Mouse (Mus musculus): ENCODE measurements at regions not wholly inside any gene's neighbourhood (a gene's known extent, or its start where the extent isn't known, plus 50 kb on each side); places are given as distances from the start of the nearest gene placed in this dataset.
A peak's percentile ranks its signal among the peaks of the same experiment; 100 is the strongest.

- in situ Hi-C loops (cut with MboI; ENCODE audit: low sequenced_read_pairs in 2 of 2, unreplicated experiment in 2 of 2): no loop called here
- Histone ChIP-seq H3K9ac (ENCODE audit: insufficient read depth, low read depth, low read length, poor library complexity, severe bottlenecking) (no peak overlapping the region), H3K36me3 (ENCODE audit: control insufficient read depth, insufficient read depth, low read length, poor library complexity, severe bottlenecking) (no peaks in the 10 kb centered on the region)
These were observed 87.2 kb upstream of the Arhgap24 start for GRCm38 (mm10) chr5:102393941-102394340.

GRCm38 (mm10) chr5:102395608-102396146, 85.5 kb upstream of the Arhgap24 start:
- Histone ChIP-seq H3K9me3 (ENCODE audit: control insufficient read depth, insufficient read depth, low read depth, low read length) (no peaks in the 10 kb centered on the region), H3K4me3 (ENCODE audit: insufficient read depth in 1 of 2, low read depth in 1 of 2, low read length in 2 of 2, poor library complexity in 1 of 2, severe bottlenecking in 1 of 2) (no peak overlapping the region), H3K36me3 (ENCODE audit: control insufficient read depth, insufficient read depth, low read length, poor library complexity, severe bottlenecking) (no peaks in the 10 kb centered on the region), H3K9ac (ENCODE audit: insufficient read depth, low read depth, low read length, poor library complexity, severe bottlenecking) (no peak overlapping the region), H3K27ac (ENCODE audit: insufficient read depth, low read depth, low read length, poor library complexity, severe bottlenecking) (no peak overlapping the region), H3K4me1 (ENCODE audit: control insufficient read depth in 2 of 2, insufficient read depth in 2 of 2, low read length in 2 of 2, poor library complexity in 1 of 2) (no peaks in the 10 kb centered on the region)
- TF ChIP-seq ZNF384 (IDR thresholded peaks at IDR 0.05; ENCODE audit: low read depth, low read length) (no peak), MAFK (IDR thresholded peaks at IDR 0.05; ENCODE audit: insufficient read depth, low read depth, low read length) (no peak), CHD2 (IDR thresholded peaks at IDR 0.05; ENCODE audit: low read depth, low read length) (no peak), ZC3H11A (IDR thresholded peaks at IDR 0.05; ENCODE audit: borderline replicate concordance, low read depth, low read length) (no peak), HCFC1 (IDR thresholded peaks at IDR 0.05; ENCODE audit: borderline replicate concordance, insufficient read depth, low read length) (no peak)
- in situ Hi-C loops (cut with MboI; ENCODE audit: low sequenced_read_pairs in 2 of 2, unreplicated experiment in 2 of 2): no loop called here
- no peak for DNase-seq (ENCODE audit: low read depth, low spot score)

More at GRCm38 (mm10) chr5:102393941-102394340, 87.2 kb upstream of the Arhgap24 start:
- TF ChIP-seq MAFK (IDR thresholded peaks at IDR 0.05; ENCODE audit: insufficient read depth, low read depth, low read length): no peak
- no peak for TF ChIP-seq ZC3H11A (IDR thresholded peaks at IDR 0.05; ENCODE audit: borderline replicate concordance, low read depth, low read length)
- no peak for TF ChIP-seq ZNF384 (IDR thresholded peaks at IDR 0.05; ENCODE audit: low read depth, low read length)
- TF ChIP-seq CHD2 (IDR thresholded peaks at IDR 0.05; ENCODE audit: low read depth, low read length): no peak
- no peak for TF ChIP-seq HCFC1 (IDR thresholded peaks at IDR 0.05; ENCODE audit: borderline replicate concordance, insufficient read depth, low read length)
- Histone ChIP-seq H3K27ac (ENCODE audit: insufficient read depth, low read depth, low read length, poor library complexity, severe bottlenecking) (no peak overlapping the region), H3K4me3 (ENCODE audit: insufficient read depth in 1 of 2, low read depth in 1 of 2, low read length in 2 of 2, poor library complexity in 1 of 2, severe bottlenecking in 1 of 2) (no peak overlapping the region), H3K4me1 (ENCODE audit: control insufficient read depth in 2 of 2, insufficient read depth in 2 of 2, low read length in 2 of 2, poor library complexity in 1 of 2) (no peaks in the 10 kb centered on the region), H3K9me3 (ENCODE audit: control insufficient read depth, insufficient read depth, low read depth, low read length) (no peaks in the 10 kb centered on the region)
- DNase-seq (ENCODE audit: low read depth, low spot score): no peak

GRCm38 (mm10) chr5:102399006-102399405, 82.2 kb upstream of the Arhgap24 start:
- no peaks in the 10 kb centered on the region for H3K9me3 ChIP-seq (ENCODE audit: control insufficient read depth, insufficient read depth, low read depth, low read length)
- no peak for TF ChIP-seq ZNF384 (IDR thresholded peaks at IDR 0.05; ENCODE audit: low read depth, low read length)
- TF ChIP-seq ZC3H11A (IDR thresholded peaks at IDR 0.05; ENCODE audit: borderline replicate concordance, low read depth, low read length): no peak
- no peak for TF ChIP-seq CHD2 (IDR thresholded peaks at IDR 0.05; ENCODE audit: low read depth, low read length)
- no peak for TF ChIP-seq MAFK (IDR thresholded peaks at IDR 0.05; ENCODE audit: insufficient read depth, low read depth, low read length)
- no peak for TF ChIP-seq HCFC1 (IDR thresholded peaks at IDR 0.05; ENCODE audit: borderline replicate concordance, insufficient read depth, low read length)
- H3K4me3 ChIP-seq (ENCODE audit: insufficient read depth in 1 of 2, low read depth in 1 of 2, low read length in 2 of 2, poor library complexity in 1 of 2, severe bottlenecking in 1 of 2): no peak overlapping the region
- no peaks in the 10 kb centered on the region for H3K4me1 ChIP-seq (ENCODE audit: control insufficient read depth in 2 of 2, insufficient read depth in 2 of 2, low read length in 2 of 2, poor library complexity in 1 of 2)
- no peak overlapping the region for H3K9ac ChIP-seq (ENCODE audit: insufficient read depth, low read depth, low read length, poor library complexity, severe bottlenecking)
- no peaks in the 10 kb centered on the region for H3K36me3 ChIP-seq (ENCODE audit: control insufficient read depth, insufficient read depth, low read length, poor library complexity, severe bottlenecking)
- DNase-seq (ENCODE audit: low read depth, low spot score): no peak
- in situ Hi-C loops (cut with MboI; ENCODE audit: low sequenced_read_pairs in 2 of 2, unreplicated experiment in 2 of 2): no loop called here
- no peak overlapping the region for H3K27ac ChIP-seq (ENCODE audit: insufficient read depth, low read depth, low read length, poor library complexity, severe bottlenecking)

DNA sequence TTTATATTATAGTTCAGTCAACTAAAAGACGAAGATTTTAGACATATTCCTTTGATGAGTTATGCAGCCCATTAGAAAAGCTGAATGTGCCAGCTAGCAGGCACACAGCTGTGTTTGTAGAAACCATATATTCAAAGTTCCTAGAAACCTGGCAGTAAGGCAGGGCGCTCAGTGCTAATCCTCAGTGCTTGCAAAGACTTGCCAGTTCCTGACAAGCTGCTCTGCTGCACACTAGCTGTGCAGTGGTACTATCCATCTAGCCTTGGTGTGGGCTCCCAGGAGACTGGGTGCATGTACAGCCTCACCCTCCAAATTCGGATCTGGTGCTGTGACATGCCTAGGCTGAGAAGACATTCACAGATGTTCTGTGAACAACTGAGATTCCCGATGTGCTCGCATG, 63.5 kb upstream of the Arhgap24 start:
- TF ChIP-seq CHD2 (IDR thresholded peaks at IDR 0.05; ENCODE audit: low read depth, low read length) (no peak), MAFK (IDR thresholded peaks at IDR 0.05; ENCODE audit: insufficient read depth, low read depth, low read length) (no peak), HCFC1 (IDR thresholded peaks at IDR 0.05; ENCODE audit: borderline replicate concordance, insufficient read depth, low read length) (no peak), ZC3H11A (IDR thresholded peaks at IDR 0.05; ENCODE audit: borderline replicate concordance, low read depth, low read length) (no peak), ZNF384 (IDR thresholded peaks at IDR 0.05; ENCODE audit: low read depth, low read length) (no peak)
- H3K36me3 ChIP-seq (ENCODE audit: control insufficient read depth, insufficient read depth, low read length, poor library complexity, severe bottlenecking): no peaks in the 10 kb centered on the region
- H3K27ac ChIP-seq (ENCODE audit: insufficient read depth, low read depth, low read length, poor library complexity, severe bottlenecking): no peak overlapping the region
- no peak overlapping the region for H3K9ac ChIP-seq (ENCODE audit: insufficient read depth, low read depth, low read length, poor library complexity, severe bottlenecking)
- H3K4me1 ChIP-seq (ENCODE audit: control insufficient read depth in 2 of 2, insufficient read depth in 2 of 2, low read length in 2 of 2, poor library complexity in 1 of 2): no peaks in the 10 kb centered on the region
- in situ Hi-C loops (cut with MboI; ENCODE audit: low sequenced_read_pairs in 2 of 2, unreplicated experiment in 2 of 2): no loop called here
- H3K4me3 ChIP-seq (ENCODE audit: insufficient read depth in 1 of 2, low read depth in 1 of 2, low read length in 2 of 2, poor library complexity in 1 of 2, severe bottlenecking in 1 of 2): no peak overlapping the region
- H3K9me3 ChIP-seq (ENCODE audit: control insufficient read depth, insufficient read depth, low read depth, low read length): no peaks in the 10 kb centered on the region
- DNase-seq (ENCODE audit: low read depth, low spot score): no peak

DNA sequence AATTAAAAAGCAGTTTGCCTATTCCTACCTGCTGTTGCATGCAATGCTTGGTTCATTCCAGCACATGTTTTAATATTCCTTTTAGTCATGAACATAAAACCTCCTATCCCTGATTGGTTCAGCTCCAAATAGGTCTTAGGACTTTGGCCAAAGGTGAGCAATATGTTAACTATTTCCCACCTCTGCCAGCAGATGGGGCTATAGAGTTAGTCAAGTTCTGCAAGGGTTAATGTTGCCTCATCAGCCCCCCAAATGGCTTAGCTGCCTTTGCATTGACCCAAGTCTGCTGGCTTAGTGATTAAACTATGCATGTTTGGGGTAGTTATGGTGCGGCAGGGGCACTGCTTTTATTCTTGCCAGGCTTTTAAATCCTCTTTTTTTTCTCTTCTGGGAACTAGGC, 62.1 kb upstream of the Arhgap24 start:
- in situ Hi-C loops (cut with MboI; ENCODE audit: low sequenced_read_pairs in 2 of 2, unreplicated experiment in 2 of 2): no loop called here
- Histone ChIP-seq H3K9ac (ENCODE audit: insufficient read depth, low read depth, low read length, poor library complexity, severe bottlenecking) (no peak overlapping the region), H3K9me3 (ENCODE audit: control insufficient read depth, insufficient read depth, low read depth, low read length) (no peaks in the 10 kb centered on the region), H3K27ac (ENCODE audit: insufficient read depth, low read depth, low read length, poor library complexity, severe bottlenecking) (no peak overlapping the region), H3K4me1 (ENCODE audit: control insufficient read depth in 2 of 2, insufficient read depth in 2 of 2, low read length in 2 of 2, poor library complexity in 1 of 2) (no peaks in the 10 kb centered on the region), H3K36me3 (ENCODE audit: control insufficient read depth, insufficient read depth, low read length, poor library complexity, severe bottlenecking) (no peaks in the 10 kb centered on the region), H3K4me3 (ENCODE audit: insufficient read depth in 1 of 2, low read depth in 1 of 2, low read length in 2 of 2, poor library complexity in 1 of 2, severe bottlenecking in 1 of 2) (no peak overlapping the region)
- DNase-seq (ENCODE audit: low read depth, low spot score): peak; percentile 57
- TF ChIP-seq ZNF384 (IDR thresholded peaks at IDR 0.05; ENCODE audit: low read depth, low read length) (no peak), ZC3H11A (IDR thresholded peaks at IDR 0.05; ENCODE audit: borderline replicate concordance, low read depth, low read length) (peak; percentile 52; the same call in 1 of the 2 replicates)
